Mouse (Mus musculus) C2C12 (cell line): ENCODE measurements at regions not wholly inside any gene's neighbourhood (a gene's known extent, or its start where the extent isn't known, plus 50 kb on each side); places are given as distances from the start of the nearest gene placed in this dataset.

ENCODE experiments used
- CEBPB ChIP-seq: IDR thresholded peaks from one replicate; pipeline ENCODE4 v1.6.1; 2011; ENCODE audit warnings: low read depth, mild to moderate bottlenecking, control low read depth, moderate library complexity
- CTCF ChIP-seq: IDR thresholded peaks from one replicate; pipeline ENCODE4 v1.5.1; 2011; ENCODE audit not compliant: control insufficient read depth, insufficient read depth, insufficient read length
- FOSL1 ChIP-seq: IDR thresholded peaks from one replicate; pipeline ENCODE4 v1.8.0; 2011; ENCODE audit warnings: mild to moderate bottlenecking, low read length; ENCODE audit not compliant: poor library complexity, insufficient read depth, severe bottlenecking
- USF1 ChIP-seq: IDR thresholded peaks from one replicate; pipeline ENCODE4 v1.6.1; 2011; ENCODE audit warnings: low read depth, mild to moderate bottlenecking, control low read depth, moderate library complexity

- TF ChIP-seq CTCF (no peak), USF1 (peak; percentile 38), CEBPB (peak; percentile 41), FOSL1 (peak; percentile 89)
These were observed 1144.4 kb upstream of the Cited2 start for GRCm38 (mm10) chr10:16578554-16579078.
